Mouse (Mus musculus) MEL (cell line): Measurements from ENCODE around the gene Nr2f2. TPM values are rescaled to one million over a fixed set of nuclear protein-coding genes. Genes with fewer than 3 reads are reported as not detected.

Experiments used
- DNase-seq: peaks from one replicate; pipeline ENCODE4 v3.0.0; 2011; ENCODE audit warnings: low read depth, low spot score
- H3K27ac ChIP-seq: 2 replicates; pipeline ENCODE4 v1.5.1; 2012; ENCODE audit warnings: low read depth, mild to moderate bottlenecking, control low read depth, low read length, moderate library complexity; ENCODE audit not compliant: control insufficient read depth
- H3K27me3 ChIP-seq, 2 experiments: fragments of 150-350 bp in 1 of 2; sonication (generic) in 1 of 2; 2 replicates each; pipeline ENCODE4 v1.6.1; 2012; ENCODE audit warnings: low read length in 2 of 2, mild to moderate bottlenecking in 2 of 2, improper control_type of control experiment in 1 of 2, moderate library complexity in 1 of 2; ENCODE audit not compliant: insufficient read depth in 2 of 2, control insufficient read depth in 1 of 2
- H3K36me3 ChIP-seq, 2 experiments: 2 replicates each; pipeline ENCODE4 v1.6.1; 2012 to 2014; ENCODE audit warnings: low read length in 2 of 2, improper control_type of control experiment in 1 of 2, inconsistent platforms in 1 of 2, mild to moderate bottlenecking in 1 of 2; ENCODE audit not compliant: insufficient read depth in 2 of 2, control insufficient read depth in 1 of 2
- H3K4me1 ChIP-seq, 2 experiments: fragments of 150-350 bp in 1 of 2; sonication (generic) in 1 of 2; 2 replicates each; pipeline ENCODE4 v1.6.1; 2012; ENCODE audit warnings: low read length in 2 of 2, improper control_type of control experiment in 1 of 2, mild to moderate bottlenecking in 1 of 2; ENCODE audit not compliant: insufficient read depth in 2 of 2, control insufficient read depth in 1 of 2
- H3K4me3 ChIP-seq, 2 experiments: fragments of 150-350 bp in 1 of 2; sonication (generic) in 1 of 2; 2 replicates each; pipeline ENCODE4 v1.5.1; 2012; ENCODE audit warnings: low read depth in 2 of 2, low read length in 2 of 2, mild to moderate bottlenecking in 2 of 2, moderate library complexity in 2 of 2, control low read depth in 1 of 2, improper control_type of control experiment in 1 of 2; ENCODE audit not compliant: control insufficient read depth in 1 of 2, insufficient read depth in 1 of 2
- H3K79me2 ChIP-seq: 2 replicates; pipeline ENCODE4 v1.6.1; 2012; ENCODE audit warnings: mild to moderate bottlenecking, low read length, moderate library complexity; ENCODE audit not compliant: control insufficient read depth, poor library complexity, insufficient read depth
- H3K9ac ChIP-seq: 2 replicates; pipeline ENCODE4 v1.6.1; 2012; ENCODE audit warnings: low read depth, mild to moderate bottlenecking, control low read depth, low read length, moderate library complexity; ENCODE audit not compliant: control insufficient read depth, poor library complexity, severe bottlenecking
- H3K9me3 ChIP-seq: fragments of 150-350 bp; sonication (generic); replicated peaks from 2 replicates; pipeline ENCODE4 v1.6.1; 2012; ENCODE audit warnings: mild to moderate bottlenecking, low read length, improper control_type of control experiment, moderate library complexity; ENCODE audit not compliant: insufficient read depth
- CHD2 ChIP-seq: IDR thresholded peaks from 2 replicates; pipeline ENCODE4 v1.6.1; 2011; ENCODE audit warnings: low read length, improper control_type of control experiment
- E2F4 ChIP-seq: IDR thresholded peaks from 2 replicates; pipeline ENCODE4 v1.6.1; 2011; ENCODE audit warnings: low read depth, low read length, improper control_type of control experiment, borderline replicate concordance
- ELF1 ChIP-seq: IDR thresholded peaks from 2 replicates; pipeline ENCODE4 v1.6.1; 2014; ENCODE audit warnings: low read depth, mild to moderate bottlenecking, inconsistent platforms, low read length, improper control_type of control experiment, moderate library complexity
- EP300 ChIP-seq, 2 experiments: IDR thresholded peaks; 2 replicates each; pipeline ENCODE4 v1.6.1; 2011; ENCODE audit warnings: improper control_type of control experiment in 2 of 2, low read length in 2 of 2, low read depth in 1 of 2, mild to moderate bottlenecking in 1 of 2
- ETS1 ChIP-seq: IDR thresholded peaks from 2 replicates; pipeline ENCODE4 v1.6.1; 2012; ENCODE audit warnings: low read depth, mild to moderate bottlenecking, inconsistent platforms, low read length, improper control_type of control experiment, moderate library complexity
- GATA1 ChIP-seq: IDR thresholded peaks from 2 replicates; pipeline ENCODE4 v1.6.1; 2011; ENCODE audit warnings: low read depth, low read length, improper control_type of control experiment
- HCFC1 ChIP-seq: IDR thresholded peaks from 2 replicates; pipeline ENCODE4 v1.6.1; 2012; ENCODE audit warnings: low read depth, mild to moderate bottlenecking, inconsistent platforms, low read length, improper control_type of control experiment, moderate library complexity
- KAT2A ChIP-seq: conservative IDR thresholded peaks from 2 replicates; pipeline ENCODE4 v1.6.1; 2012; ENCODE audit warnings: low read depth, low read length, improper control_type of control experiment, inconsistent platforms
- MAX ChIP-seq: IDR thresholded peaks from 2 replicates; pipeline ENCODE4 v1.6.1; 2011; ENCODE audit warnings: low read length, improper control_type of control experiment
- MAZ ChIP-seq: IDR thresholded peaks from 2 replicates; pipeline ENCODE4 v1.6.1; 2012; ENCODE audit warnings: low read depth, mild to moderate bottlenecking, inconsistent platforms, low read length, improper control_type of control experiment
- MYB ChIP-seq: IDR thresholded peaks from 2 replicates; pipeline ENCODE4 v1.6.1; 2011; ENCODE audit warnings: mild to moderate bottlenecking, low read depth, low read length, improper control_type of control experiment
- MYC ChIP-seq: IDR thresholded peaks from 2 replicates; pipeline ENCODE4 v1.6.1; 2011; ENCODE audit warnings: low read depth, mild to moderate bottlenecking, low read length, improper control_type of control experiment, moderate library complexity
- POLR2AphosphoS2 ChIP-seq: IDR thresholded peaks from 2 replicates; pipeline ENCODE4 v1.6.1; 2011; ENCODE audit warnings: low read length, improper control_type of control experiment
- RCOR1 ChIP-seq: IDR thresholded peaks from 2 replicates; pipeline ENCODE4 v1.6.1; 2012; ENCODE audit warnings: low read depth, mild to moderate bottlenecking, inconsistent platforms, low read length, improper control_type of control experiment
- SIN3A ChIP-seq: IDR thresholded peaks from 2 replicates; pipeline ENCODE4 v1.6.1; 2012; ENCODE audit warnings: low read length, improper control_type of control experiment, inconsistent platforms
- TAL1 ChIP-seq: IDR thresholded peaks from 2 replicates; pipeline ENCODE4 v1.6.1; 2012; ENCODE audit warnings: mild to moderate bottlenecking, inconsistent platforms, low read length, moderate library complexity, mixed read lengths
- TBP ChIP-seq: IDR thresholded peaks from 2 replicates; pipeline ENCODE4 v1.8.0; 2011; ENCODE audit warnings: low read depth, low read length, improper control_type of control experiment
- TCF12 ChIP-seq: IDR thresholded peaks from 2 replicates; pipeline ENCODE4 v1.6.1; 2014; ENCODE audit warnings: low read depth, mild to moderate bottlenecking, inconsistent platforms, low read length, improper control_type of control experiment, moderate library complexity
- USF1 ChIP-seq: IDR thresholded peaks from 2 replicates; pipeline ENCODE4 v1.6.1; 2014; ENCODE audit warnings: low read depth, mild to moderate bottlenecking, inconsistent platforms, low read length, improper control_type of control experiment, moderate library complexity
- ZMIZ1 ChIP-seq: IDR thresholded peaks from 2 replicates; pipeline ENCODE4 v1.6.1; 2012; ENCODE audit warnings: low read depth, mild to moderate bottlenecking, inconsistent platforms, low read length, improper control_type of control experiment, moderate library complexity
- ZNF384 ChIP-seq: IDR thresholded peaks from 2 replicates; pipeline ENCODE4 v1.6.1; 2012; ENCODE audit warnings: low read depth, mild to moderate bottlenecking, inconsistent platforms, low read length, improper control_type of control experiment
- polyA plus RNA-seq, 2 experiments: library from polyadenylated mRNA; stranded (reverse) in 1 of 2; unstranded in 1 of 2; fragments of >175 nt in 1 of 2; fragments of >200 nt in 1 of 2; gene quantifications; 2 replicates each; pipeline versions ENCODE4 v1.2.1 to v1.2.4; 2012; ENCODE audit warnings: low replicate concordance in 2 of 2, low read depth in 1 of 2; ENCODE audit not compliant: insufficient read length in 2 of 2, insufficient read depth in 1 of 2, missing spikeins in 1 of 2
- total RNA-seq: library from RNA; depleted of rRNA; stranded (reverse); fragments of 300-350 nt; gene quantifications from 2 replicates; pipeline ENCODE4 v1.2.3, GENCODE M21; 2012

Gene Nr2f2
- total and polyA plus RNA-seq, 3 experiments: not detected

DNA sequence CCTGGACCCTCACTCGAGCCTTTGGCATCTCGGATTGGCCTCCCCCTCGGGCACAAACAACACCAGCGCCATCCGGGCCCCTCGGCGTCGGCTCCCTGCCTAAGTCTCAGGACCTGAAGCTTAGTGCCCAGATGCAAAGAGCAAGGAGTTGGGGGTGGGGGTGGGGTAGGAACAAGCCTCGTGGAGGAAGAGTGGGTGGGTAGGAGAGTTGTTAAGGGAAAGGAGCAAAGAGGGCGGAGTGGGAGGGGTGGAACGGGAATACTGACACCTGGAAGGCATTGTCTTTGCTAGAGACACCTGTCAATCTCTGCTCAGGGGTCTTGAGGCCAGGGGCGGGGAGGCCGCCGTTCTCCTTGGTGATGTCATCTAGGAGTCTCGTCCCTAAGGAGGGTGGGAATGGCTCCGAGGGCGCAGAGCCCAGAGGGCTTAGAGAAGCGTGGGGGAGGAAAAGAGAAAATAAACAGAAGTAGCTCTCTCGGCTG lies 35.7 kb downstream of the Nr2f2 start:
- Histone ChIP-seq H3K4me3 (no peak overlapping the region), H3K4me1 (no peaks in the 10 kb centered on the region), H3K9me3 (no peaks in the 10 kb centered on the region), H3K27me3 (no peaks in the 10 kb centered on the region), H3K79me2 (no peaks in the 10 kb centered on the region), H3K27ac (no peak overlapping the region), H3K36me3 (no peaks in the 10 kb centered on the region), H3K9ac (no peak overlapping the region)
- no peak for DNase-seq
- TF ChIP-seq ETS1 (no peak), TCF12 (no peak), ZMIZ1 (no peak), CHD2 (no peak), TAL1 (no peak), MYC (no peak)

DNA sequence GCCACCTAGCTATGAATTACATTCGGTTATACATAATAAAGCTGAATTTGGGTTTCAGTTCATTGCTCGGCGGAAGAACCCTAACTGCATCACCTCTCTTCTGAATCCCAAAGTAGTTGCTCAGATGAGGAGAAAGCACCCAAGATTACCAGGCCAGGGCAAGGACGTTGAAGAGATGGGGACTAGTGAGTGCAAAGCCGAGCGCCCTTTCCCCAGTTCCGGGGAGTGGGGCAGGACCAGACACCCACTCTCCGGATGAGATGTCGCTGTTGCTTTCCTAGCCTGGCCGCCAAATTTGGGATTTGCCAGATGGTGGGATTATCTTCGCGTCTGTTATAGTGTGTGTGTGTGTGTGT lies 36.4 kb downstream of the Nr2f2 start:
- no peaks in the 10 kb centered on the region for H3K9me3 ChIP-seq
- no peak overlapping the region for H3K9ac ChIP-seq
- H3K4me3 ChIP-seq: no peak overlapping the region
- no peak overlapping the region for H3K27ac ChIP-seq
- TF ChIP-seq EP300 (IDR thresholded peaks at IDR 0.05; ENCODE audit: low read depth in 1 of 2, low read length in 2 of 2) (no peak), USF1 (no peak), ETS1 (no peak), CHD2 (no peak), MYB (no peak), TAL1 (no peak), MAZ (no peak), MYC (no peak), HCFC1 (no peak), TBP (no peak), GATA1 (no peak), ZNF384 (no peak), KAT2A (no peak), POLR2AphosphoS2 (no peak), ELF1 (no peak), ZMIZ1 (no peak), RCOR1 (no peak), MAX (no peak), E2F4 (no peak), SIN3A (no peak)
- H3K79me2 ChIP-seq: no peaks in the 10 kb centered on the region
- DNase-seq: no peak
- no peaks in the 10 kb centered on the region for H3K36me3 ChIP-seq
- H3K4me1 ChIP-seq: no peaks in the 10 kb centered on the region
- no peaks in the 10 kb centered on the region for H3K27me3 ChIP-seq
